Mouse (Mus musculus) layer of hippocampus, postnatal 36 days (tissue): ENCODE measurements around the gene Baiap2l2. TPM values are rescaled to one million over a fixed set of nuclear protein-coding genes. Genes with fewer than 3 reads are reported as not detected.

Source experiments
- DNase-seq, 2 experiments: peaks; one replicate each; pipeline ENCODE4 v3.0.0; 2022
- total RNA-seq, 2 experiments: library from RNA; stranded (reverse); gene quantifications; 2 replicates each; pipeline ENCODE4 v1.2.3; 2021

The Baiap2l2 gene
- total RNA-seq, 2 experiments from 2014 or later = 1.8 to 2.6 TPM

DNA sequence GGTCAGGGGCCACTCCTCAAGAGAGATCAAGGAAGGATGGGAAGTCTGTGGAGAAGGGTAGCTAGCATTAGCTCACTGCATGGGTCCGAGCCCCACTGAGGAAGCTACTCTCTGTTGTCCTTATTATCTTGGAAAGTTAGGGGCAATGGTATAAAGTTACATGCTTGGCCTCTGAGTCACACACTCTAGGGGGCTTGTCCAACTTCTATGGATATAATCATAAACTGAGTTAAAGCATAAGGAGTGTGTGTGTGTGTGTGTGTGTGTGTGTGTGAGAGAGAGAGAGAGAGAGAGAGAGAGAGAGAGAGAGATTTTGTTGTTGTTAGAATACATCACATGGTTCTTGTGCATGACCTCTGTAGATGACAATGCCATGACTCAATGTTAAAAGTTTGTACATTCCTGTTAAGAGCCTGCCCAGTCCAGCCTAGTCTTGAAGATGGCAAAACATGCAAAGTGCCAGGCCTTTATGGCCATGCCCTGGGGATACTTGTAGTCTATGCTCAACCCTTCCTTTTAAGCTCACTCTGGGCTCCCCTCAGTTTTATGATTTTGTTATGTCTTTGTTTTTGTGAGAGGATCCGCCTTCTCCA lies 14.3 kb upstream of the Baiap2l2 start:
- no peak for DNase-seq

DNA sequence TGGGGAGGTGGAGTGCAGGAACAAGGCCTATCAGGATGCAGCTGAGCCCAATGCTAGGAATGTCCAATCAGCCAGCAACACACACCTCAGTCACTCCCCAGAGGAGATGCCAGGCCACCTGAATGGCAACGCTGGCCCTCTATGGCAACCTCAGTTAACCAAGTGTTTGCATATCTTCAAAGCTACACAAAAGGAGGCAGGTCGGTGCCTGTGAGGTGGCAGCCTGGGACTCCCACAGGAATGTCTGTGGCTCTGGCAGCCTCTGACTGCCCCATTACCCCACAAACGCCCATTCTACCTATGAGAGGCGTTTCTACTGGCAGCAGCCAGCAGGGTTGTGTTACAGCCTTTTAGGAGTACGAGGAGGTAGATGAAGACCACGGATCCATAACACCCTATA lies 13.2 kb upstream of the Baiap2l2 start:
- no peak for DNase-seq

DNA sequence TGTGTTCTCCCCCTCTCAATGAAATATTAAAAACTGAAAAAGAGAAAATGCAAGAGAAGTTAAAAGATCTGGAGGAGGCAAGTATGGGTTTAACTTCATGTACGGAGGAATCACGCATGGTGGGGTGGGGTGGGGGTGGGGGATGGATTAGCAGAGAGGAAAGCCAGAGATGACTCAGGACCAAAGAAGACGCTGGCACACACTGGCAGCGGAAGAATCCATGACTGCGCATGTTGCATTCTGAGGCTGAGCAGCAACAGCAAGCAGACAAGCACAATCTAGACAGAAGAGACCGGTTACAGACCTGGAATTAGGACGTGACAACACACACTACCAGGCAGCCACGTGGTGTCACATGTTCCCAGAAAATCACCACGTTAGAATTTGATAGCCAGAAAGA lies 7.4 kb upstream of the Baiap2l2 start:
- DNase-seq = no peak

DNA sequence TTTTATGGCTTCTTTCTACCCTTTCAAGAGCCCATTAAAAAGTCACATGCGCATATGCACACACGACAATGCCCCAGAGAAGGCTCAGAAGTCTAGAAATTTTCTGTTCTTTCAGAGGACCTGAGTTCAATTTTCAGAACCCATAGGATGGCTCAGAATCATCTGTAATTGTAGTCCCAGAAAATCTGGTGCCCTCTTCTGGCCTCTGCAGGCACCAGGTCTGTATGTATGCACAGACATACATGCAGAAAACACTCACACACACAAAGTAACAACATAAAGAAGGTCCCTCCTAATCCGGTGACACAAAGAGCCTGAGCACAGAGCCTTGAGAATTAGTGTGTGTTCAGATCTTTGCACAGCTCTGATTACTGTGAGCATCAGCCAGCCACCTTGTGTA lies 5.0 kb upstream of the Baiap2l2 start:
- no peak for DNase-seq

DNA sequence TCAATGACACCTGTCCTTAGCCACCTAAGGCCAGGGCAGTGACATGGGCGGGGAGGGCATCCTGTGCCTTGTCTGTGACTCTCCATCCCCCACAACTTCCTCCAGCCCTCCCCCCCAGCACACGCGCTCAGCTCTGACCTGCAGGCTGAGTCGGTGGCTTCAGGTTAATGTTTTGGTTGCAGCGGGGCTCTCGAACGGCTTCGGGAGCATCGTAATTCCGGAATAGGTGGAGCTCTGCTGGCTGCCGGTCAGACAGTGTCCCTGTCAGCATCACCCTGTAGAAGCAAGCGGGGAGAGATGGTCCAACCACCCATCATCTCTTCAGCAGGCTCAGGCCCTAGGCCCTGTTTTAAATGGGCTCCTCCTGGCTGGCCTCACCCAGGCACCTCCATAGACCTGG lies 4.1 kb upstream of the Baiap2l2 start:
- DNase-seq = no peak

DNA sequence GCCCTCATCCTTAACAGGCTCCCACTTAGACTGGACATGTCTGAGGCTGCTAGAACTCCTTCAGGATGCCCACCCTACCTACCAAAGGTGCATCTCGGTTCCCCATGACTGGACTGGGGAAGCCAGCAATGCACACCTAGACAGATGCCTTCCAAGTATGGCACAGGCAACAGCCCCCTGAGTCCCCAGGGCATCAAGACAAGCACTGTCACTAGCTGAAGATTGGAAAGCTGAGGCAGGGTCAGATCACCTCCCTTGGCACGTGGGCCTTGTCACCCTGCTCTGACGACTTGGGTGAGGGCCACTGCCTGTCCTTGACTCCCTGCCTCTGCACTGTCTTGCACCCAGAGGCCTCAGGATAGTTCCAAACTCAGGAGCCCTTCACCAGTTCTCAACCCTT lies 3.0 kb upstream of the Baiap2l2 start:
- DNase-seq = no peak

DNA sequence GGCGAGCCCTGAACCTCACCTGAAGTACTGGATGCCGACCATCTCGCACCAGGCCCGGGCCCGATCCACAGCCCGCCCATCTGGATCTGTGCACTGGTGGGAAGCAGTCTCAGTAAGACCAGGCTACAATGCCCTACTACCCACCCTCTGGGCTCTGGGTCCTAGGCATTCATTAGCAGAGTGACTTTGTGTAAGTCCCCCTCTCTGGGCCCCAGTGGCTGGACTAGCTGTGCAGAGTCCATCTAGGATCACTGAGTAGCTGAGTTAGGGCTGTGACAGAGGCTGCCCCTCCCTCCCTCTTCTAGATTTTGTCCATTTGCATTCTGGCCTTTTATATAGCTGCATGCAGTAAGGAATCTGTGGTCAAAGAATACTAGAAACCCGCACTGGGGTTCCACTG lies 1.8 kb upstream of the Baiap2l2 start:
- DNase-seq = no peak

DNA sequence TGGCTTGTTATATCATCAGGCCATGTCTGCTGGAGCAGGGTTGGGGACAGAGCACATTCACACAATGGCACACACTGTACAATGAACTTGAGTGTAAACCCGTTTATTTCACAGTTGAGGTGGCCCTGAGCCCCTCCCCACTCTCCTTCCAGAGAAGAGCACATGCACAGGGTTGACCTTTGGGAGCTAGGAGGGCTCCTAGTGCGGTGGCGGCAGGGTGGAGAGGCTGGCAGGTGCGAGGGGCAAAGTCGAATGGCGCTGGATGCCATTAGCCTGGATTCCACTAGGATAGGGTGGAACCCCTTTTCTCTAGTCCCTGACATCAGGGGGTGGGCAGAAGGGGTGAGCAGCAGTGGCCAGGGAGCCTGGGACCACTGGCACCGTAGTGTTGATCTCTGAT lies 804 bp upstream of the Baiap2l2 start:
- no peak for DNase-seq

DNA sequence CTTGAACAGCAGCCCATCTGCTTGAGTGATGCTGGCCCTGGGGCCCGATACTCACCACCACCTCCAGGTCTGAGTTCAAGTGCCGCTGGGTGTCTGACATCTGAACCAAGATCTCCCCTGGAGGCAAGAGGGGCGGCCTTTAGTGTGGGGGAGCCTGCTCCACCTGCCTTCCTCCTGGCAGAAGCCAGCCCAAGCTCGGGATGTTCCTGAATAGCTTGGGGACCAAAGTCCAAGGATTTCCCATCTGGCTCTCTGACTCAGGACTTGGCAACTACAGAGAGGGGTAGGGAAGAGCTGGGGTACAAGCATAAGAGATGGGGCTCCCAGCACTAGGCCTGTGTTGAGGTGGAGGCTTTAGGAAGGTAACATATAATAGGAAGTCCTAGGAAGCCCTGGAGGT lies 2.0 kb downstream of the Baiap2l2 start:
- no peak for DNase-seq

DNA sequence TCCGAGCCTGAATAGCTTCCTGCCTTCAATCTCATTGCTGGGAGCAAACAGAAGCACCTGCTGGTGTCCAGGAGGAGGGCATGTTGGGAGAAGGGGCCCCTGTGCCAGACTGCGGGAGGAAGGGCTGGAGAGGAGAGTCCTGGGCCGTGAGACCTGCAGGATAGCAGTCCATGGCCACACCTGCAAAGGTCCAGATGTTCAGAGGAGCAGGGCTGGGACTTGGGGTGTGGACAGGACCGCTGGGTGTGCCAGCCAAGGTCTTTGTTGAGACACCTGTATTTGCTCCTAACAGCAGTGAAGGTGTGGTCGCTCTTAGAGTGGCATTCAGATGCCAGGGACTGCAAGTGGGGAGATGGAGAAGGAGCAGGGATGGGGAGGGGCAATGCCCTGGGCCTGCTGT lies 2.9 kb downstream of the Baiap2l2 start:
- DNase-seq = no peak

DNA sequence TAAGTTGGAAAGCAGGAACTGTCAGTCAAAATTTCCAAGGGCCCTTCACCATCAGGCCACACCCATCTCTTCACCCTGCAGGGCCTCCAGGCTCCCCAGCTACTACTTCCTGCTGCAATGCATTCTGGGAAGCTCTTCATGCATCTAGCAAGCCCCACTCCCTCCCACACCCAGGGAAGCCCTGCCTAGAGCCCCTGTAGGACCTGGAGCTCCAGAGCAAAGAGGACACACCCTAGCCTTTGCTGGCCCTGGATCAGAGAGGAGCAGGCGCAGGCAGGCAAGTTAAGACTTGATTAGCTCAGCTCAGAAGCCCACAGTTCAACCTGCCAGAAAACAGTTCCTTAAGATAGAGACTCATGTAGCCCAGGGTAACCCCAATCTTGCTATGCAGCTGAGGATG lies 3.9 kb downstream of the Baiap2l2 start:
- DNase-seq = no peak

DNA sequence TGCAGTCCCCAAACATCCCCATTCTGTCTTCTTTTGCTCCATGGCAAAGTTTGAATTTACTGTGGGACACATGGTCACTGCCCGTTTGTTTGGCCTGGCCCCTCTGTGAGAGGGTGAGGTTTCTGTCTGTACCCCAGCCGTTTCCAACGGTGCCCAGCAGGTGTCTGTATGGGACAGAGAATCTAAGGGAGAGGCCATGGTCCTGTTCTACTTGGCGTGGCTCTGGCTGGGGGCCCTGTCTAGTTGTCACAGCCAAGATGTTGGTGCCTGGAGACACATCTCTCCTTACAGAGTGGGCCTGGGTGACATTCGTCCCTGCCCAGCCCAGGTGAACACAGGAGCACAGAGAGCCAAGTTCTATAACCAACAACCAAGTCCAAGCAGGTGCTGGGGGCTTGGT lies 4.5 kb downstream of the Baiap2l2 start:
- no peak for DNase-seq

DNA sequence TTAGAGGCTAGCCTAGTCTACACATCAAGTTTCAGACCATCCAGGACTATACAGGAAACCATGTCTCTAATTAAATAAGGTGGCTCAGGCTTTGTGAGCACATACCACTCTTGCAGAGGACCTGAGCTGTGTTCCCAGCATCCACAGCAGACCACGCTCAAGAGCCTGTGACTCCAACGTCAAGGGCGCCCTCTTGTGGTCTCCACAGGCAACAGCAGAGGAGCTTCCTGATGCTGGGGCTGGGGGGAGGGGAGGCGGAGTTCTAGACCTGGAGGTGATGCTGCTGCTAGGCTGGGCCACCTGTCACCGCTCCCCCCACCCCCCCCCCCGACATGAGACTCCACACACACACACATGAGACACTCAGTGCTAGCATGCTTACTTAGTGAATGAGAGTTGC lies 5.1 kb downstream of the Baiap2l2 start:
- no peak for DNase-seq

DNA sequence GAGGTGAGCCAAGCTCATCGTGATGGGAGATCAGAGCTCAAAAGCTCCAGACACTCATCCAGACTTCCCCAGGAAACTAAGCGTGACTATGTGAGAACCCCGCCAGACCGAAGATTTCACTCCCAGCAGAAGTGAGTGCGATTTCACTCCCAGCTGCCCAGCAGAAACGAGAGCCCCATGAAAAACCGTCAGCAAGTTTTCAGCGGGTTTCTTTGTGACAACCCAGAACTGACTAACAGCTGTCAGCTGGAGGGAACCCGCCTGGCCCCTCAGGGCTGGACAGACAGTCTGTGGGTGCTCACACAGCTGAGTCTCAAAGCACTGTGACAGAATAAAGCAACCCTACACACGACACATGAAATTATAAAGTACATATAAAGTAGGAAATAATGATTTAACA lies 7.6 kb downstream of the Baiap2l2 start:
- no peak for DNase-seq

DNA sequence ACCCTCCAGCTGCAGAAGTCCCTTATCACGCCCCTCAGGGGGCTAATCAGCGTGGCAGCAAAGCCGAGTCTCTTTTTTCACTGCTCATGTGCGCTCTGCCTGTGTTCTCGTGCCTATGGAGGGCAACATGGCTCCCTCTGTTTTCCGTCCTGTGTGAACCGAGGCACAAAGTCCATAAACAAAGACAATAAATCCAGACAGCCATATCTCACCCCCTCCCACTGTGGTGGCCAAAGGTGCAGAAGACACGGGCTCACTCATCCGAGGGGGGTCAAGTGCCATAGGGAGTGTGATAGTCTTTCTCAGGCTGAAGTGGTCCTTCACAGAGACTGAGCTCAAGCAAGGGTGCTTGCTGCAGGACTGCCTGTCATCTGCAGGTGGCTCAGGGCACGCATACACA lies 12.3 kb downstream of the Baiap2l2 start:
- DNase-seq = no peak

DNA sequence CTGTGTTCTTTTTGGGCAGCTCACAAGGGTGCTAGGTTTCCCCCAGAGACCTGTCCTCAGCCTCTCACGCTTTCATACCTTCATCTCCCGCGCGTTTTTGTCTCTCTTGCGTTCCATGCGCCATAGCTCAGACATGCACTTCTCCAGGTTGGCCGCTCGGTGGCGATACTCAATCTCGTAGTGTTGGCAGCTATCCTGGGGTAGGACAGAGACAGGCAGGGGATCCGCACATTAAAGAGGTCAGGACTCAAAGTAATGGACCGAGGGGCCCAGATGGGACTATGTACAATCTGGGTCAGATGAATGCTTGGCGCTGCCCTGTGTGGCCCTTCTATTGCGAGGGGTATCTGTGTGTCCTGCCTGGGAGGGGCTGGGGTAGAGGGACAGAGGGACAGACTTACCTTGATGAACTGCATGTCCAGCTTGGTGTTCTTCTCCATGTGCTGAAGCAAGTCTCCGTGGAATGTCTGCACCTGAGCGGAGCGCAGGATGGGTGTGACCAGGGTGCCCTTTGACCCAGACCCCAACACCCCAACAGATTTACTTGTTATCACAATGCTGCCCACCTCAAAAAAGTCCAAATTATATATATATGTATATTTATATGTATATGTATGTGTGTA lies 14.1 kb downstream of the Baiap2l2 start:
- peak in 1 of 2 experiments; percentile 18 for DNase-seq

DNA sequence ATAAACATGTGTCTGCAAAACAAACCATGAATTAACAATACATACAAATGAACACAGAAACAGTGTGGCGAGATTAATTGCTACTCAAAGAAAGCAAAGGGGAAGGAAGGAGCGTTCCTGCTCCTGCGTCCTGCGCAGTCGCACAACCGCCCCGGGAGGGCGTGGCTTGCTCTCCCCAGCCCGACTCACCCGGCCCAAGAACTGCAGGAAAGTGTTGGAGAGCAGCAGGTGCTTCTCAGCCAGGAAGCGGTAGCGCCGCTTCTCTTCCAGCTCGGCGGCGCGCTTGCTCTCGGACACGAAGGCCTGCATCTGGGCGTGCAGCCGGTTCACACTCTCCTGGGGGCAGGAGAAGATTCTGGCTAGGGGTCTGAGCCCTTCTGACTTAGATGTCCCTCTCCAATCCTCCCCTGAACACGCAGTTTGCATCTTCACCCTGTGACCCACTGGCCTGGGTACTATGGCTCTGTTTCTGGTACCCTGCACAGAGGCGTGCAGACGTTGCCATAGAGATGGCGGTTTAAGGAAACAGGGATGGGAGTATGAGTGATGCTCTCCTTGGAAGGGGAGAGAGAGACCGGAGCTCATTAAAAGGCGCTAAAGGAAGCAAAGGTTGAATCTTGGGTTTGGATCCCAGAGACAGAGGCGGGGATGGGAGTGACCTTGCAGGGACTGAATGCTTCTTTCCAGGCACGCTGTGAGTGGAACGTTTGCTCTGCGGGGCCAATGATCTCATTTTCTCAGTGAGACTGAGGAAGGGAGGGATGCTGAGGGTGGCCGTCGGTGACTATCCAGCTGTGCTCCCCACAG lies 14.8 kb downstream of the Baiap2l2 start:
- DNase-seq = peak in 1 of 2 experiments; percentile 55

DNA sequence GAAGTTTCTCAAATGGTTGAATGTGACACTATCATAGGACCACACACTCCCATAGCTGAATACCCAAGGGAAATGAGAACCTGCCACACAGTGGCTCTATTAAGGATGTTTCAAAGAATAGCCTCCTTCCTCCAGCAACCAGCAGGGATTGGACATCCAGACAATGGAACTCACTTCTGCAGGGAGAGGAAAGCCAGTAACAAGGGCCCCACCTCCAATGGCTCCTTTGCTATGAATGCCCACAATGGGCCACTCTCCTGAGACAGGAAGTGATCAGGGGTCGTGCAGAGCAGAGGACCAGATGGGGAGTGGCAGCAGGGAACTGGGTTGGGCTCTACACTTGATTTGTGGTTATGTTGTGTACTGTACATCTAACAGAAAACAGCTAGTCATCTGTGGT lies 16.8 kb downstream of the Baiap2l2 start:
- DNase-seq = no peak

DNA sequence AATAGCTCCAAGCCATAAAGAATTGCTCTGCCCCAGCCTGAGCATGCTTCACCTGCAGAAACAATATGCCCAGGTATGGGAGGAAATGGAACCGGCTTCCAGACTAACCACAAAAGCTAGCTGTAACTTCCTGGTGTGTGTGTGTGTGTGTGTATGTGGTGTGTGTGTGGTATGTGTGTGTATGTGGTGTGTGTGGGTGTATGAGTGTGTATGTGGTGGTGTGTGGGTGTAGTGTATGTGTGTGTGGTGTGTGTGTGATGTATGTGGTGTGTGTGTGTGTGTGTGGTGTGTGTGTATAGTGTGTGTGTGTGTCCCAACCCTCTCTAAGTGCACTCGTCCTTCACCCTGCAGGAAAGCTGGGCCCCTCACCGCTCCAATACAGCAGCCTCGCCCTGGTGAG lies 20.0 kb downstream of the Baiap2l2 start:
- no peak for DNase-seq

DNA sequence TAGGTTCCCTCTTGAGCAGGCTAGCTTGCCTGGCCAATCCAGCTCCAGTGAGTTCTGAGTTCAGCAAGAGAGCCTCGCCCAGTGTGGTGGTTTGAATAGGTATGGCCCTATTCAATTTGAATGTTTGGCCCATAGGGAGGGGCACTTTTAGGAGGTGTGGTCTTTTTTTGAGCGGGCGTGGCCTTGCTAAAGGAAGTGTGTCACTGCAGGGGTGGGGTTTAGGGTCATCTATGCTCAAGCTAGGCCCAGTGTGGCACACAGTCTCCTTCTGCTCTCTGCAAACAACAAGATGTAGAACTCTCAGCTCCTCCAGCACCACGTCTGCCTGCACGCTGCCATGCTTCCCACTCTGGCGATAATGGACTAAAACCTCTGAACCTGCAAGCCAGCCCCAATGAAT lies 21.6 kb downstream of the Baiap2l2 start:
- DNase-seq = no peak

DNA sequence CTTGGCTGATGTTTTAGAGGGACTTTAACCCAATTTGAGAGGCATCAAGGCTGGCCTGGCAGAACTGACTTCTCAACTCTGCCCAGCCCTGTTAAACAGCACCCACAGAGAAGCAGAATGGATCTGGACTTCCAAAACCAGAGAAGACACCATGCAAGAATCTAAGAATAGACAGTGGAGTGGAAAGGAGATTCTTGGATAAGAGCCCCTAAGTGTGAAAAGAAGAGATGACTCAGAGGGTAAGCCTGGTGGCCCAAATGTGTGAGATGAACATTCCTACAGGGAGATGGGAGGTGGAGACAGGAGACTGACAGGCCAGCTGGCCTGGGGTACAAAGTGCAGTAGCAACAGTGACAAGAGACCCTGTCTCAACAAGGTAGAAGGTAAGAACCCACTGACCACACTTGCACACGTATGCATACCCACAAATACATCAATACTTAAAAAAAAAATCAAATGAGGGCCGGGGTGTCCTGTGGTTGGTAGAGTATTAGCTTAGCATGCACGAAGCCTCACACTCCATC lies 22.5 kb downstream of the Baiap2l2 start:
- DNase-seq = no peak

DNA sequence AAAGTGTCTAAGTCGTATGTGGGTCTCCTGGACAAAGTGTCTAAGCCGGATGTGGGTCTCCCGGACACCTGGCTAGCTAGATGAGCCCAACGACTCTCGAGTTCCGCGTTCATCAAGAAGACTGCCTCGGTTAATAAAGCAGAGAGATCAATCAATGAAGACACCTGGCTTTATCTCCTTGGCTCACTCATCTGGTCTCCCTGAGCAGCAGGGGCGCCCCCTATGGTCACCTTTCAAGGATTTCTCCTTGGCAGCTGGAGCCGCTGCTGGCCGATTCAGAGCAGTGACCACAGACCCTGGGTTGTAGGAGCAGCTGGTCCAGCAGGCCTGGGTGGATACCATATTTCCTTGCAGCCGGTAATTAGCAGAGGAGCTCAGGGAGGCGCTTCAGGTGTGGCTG lies 23.0 kb downstream of the Baiap2l2 start:
- DNase-seq = no peak

DNA sequence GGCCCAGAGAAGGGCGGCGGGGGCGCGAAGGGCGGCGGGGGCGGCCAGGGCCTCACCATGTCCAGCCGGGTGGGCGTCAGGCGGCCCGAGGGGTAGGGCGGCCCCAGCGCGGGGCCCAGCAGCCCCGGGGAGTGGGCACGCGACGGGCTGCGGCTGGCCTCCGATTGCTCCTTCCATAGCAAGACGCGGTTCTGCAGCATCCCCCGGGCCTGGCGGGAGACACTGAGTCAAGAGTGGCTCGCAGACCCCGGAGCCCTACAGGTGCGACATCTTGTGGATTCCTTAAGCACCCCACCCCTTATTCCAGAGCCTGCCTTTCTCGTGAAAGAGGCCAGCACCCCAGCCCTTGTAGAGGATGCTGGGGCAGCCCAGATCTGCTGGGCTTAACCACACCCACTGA lies 23.6 kb downstream of the Baiap2l2 start:
- no peak for DNase-seq
